Mouse (Mus musculus) urinary bladder, postnatal 25 days (tissue): ENCODE measurements around the gene Mas1.

Source experiments
- DNase-seq: peaks from one replicate; pipeline ENCODE4 v3.0.0; 2022; ENCODE audit warnings: low spot score

Mas1 gene

GRCm38 (mm10) chr17:12830351-12830750 lies 37.6 kb downstream of the Mas1 start:
- DNase-seq, result no peak

DNA sequence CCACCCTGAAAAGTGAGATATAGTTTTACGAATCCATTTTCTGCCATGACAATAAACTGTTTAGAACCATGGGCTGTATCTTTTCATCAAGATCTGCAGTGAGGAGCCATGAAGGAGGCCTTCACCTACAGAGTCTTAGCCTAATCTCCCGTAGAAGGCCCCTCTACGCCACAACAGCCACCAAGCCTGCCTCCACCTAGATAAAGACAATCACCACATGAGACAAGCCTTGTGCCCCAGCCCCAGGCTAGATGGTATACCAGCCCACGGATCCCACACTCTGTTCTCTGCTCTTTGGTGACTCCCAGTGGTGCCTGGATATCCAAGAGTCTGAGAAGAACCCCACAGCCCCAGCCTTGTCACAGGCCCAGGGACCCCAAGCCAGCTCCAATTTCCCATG lies 52.1 kb downstream of the Mas1 start:
- no peak for DNase-seq

GRCm38 (mm10) chr17:12814502-12814901 lies 53.4 kb downstream of the Mas1 start:
- no peak for DNase-seq

DNA sequence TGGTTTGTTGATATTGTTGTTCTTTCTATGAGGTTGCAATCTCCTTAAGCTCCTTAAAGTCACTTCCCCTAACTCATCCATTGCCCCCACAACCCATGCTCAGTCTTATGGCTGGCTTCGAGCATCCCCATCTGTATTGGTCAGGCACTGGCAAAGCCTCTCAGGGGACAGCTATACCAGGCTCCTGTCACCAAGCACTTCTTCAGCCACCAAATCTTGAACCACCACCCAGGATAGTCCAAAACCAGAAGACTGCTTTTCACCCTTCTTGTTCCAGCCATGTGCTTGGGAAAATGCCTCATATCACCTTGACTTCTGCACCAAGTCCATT lies 57.0 kb downstream of the Mas1 start:
- no peak for DNase-seq

- DNase-seq, result peak; percentile 62
These were observed 57.6 kb downstream of the Mas1 start for GRCm38 (mm10) chr17:12810103-12810972.

- no peak for DNase-seq
These were observed 59.1 kb downstream of the Mas1 start for GRCm38 (mm10) chr17:12808851-12809250.

DNA sequence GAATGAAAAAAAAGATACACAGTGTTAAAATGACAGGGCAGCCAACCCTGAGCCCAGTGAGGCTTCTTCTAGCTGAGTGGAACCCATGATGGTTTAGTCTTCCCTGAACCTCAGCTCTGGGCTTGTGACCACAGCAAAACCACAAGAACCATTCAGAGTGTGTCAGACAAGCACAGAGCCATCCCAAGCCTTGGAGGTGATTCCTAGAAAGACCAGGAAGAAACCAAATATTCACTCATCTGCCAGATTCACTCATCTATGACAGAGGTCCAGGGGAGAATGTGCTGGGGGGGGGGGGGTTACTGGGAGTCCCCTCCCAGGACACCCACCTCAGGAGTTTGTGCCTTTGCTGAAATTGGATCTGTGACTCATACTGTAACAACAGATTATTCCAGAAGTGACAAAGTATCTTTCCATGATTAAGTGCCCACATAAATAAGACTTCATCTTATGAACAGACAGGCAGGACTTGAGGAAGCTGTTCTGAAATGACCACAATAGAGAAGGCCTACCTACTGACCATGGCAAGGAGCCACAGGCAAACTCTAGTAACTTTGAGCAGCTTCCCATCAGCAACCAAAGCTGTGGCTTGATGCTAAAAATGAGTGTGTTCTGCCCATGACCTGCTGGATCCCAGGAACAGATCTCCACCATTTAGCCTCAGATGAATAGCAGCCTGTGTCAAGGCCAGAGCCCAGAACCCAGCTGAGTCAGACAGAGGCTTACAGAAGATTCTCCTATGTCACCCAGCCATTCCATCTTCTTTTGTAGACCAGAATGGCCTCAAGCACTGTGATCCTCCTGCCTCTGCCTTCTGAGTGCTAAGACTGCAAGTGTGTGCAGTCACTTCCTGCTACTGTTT lies 63.1 kb downstream of the Mas1 start:
- no peak for DNase-seq

GRCm38 (mm10) chr17:12801861-12802540 lies 65.9 kb downstream of the Mas1 start:
- no peak for DNase-seq

GRCm38 (mm10) chr17:12799368-12800275 lies 68.3 kb downstream of the Mas1 start:
- DNase-seq, result no peak

DNA sequence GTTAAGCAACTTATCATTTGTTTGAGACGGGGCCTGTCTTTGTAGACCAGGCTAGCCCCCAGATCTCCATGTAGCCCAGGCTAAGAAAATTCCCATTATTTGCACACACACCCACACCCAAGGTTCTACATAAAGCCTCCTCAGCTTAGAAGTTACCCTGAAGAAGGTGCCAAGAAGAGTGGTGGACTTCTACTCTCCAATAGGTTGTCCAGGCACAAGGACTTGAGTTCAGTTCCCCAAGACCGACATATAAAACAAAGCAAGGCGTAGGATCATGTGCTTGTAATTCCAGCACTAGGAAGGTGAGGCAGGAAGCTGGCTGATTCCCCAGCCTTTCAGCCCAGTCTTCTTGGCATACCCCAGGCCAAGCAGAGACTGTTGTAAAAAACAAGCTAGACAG lies 69.4 kb downstream of the Mas1 start:
- DNase-seq, result no peak

DNA sequence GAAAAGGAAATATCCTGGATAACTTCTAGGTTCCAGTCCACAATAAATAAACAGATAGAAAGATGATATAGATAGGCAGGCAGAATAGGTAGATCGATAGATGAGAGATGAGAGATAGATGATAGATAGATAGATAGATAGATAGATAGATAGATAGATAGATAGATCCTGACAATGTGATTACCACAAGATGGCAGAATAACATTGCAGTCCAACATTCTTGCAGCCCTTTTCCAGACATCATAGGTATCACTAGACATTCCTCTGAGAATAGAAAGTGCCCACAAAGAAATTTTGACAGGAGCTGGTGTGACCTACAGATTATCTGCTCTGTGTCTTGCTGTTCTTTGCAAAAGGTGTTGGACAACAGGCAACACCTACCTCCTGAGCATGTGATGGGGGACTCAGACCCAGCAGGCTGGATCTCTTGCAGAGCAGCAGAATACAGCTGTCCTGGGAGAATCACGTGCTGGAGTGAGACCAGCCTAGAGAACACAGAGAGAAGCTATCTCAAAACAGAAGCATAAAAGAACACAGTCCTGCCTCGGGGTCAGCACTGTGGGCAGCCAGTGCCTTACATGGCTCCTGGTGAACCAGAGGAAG lies 70.4 kb downstream of the Mas1 start:
- DNase-seq, result no peak

DNA sequence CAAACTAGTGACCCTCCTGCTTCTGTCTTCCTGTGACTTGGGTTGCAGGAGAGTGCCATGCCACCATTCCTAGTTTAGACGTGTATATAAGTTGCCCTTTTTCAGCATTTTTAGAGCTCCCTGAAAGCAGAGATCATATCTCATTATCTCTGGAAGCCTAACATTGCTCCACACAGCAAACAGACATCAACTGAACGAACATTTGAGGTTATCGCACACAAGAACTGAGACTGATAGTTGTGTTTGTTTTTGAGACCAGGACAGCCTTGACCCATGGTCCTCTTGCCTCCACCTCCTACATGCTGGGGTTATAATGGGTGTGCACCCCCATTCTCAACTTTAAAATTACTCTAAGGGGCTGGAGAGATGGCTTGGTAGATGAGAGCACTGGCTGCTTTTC lies 71.3 kb downstream of the Mas1 start:
- DNase-seq, result no peak

- peak; percentile 29 for DNase-seq
These were observed 74.1 kb downstream of the Mas1 start for GRCm38 (mm10) chr17:12793660-12794406.

- peak; percentile 37 for DNase-seq
These were observed 75.3 kb downstream of the Mas1 start for GRCm38 (mm10) chr17:12792422-12793206.

DNA sequence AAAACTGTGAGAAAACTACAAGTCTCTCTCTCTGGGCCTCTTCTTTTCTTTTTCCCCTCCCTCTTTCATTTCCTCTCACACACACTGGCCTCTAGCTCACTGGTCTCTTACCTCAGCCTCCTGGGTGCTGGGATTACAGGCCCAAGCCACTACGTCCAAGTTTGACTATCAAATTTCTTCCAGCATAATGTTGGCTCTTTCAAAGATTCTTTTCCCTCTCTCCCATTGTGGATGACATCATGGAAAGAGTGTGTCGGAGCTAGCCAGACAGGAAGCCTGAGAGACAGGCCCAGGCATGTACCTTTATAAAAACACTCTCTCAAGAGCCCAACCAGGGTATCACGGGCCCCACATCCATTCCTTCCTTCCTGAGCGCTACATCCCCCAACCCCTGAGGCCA lies 76.5 kb downstream of the Mas1 start:
- no peak for DNase-seq

DNA sequence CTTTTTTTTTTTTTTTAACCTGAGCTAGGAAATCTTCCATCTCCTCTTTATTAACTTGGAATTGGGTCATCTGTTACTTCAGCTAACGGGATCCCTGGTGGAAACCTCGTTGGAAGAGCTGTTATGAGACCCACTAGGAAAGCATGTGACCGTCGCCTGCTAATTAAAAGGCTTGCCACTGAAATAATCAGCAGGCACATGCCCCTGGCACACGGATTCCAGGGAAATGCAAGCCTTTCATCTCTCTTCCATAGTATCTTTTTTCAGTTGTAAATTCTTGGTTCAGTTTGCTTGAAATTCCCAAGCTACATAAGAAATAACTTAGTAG lies 76.9 kb downstream of the Mas1 start:
- no peak for DNase-seq
